Mouse (Mus musculus): Measurements from ENCODE around the gene Sufu. TPM values are rescaled to one million over a fixed set of nuclear protein-coding genes. Genes with fewer than 3 reads are reported as not detected.

Gene Sufu
- polyA plus RNA-seq, 1 experiment, result 16.6 TPM

- TF ChIP-seq USF1 (IDR thresholded peaks at IDR 0.05; ENCODE audit: low read depth) (no peak), E2F4 (IDR thresholded peaks at IDR 0.05; ENCODE audit: insufficient read depth) (no peak), MYOD1 (IDR thresholded peaks at IDR 0.05; ENCODE audit: control insufficient read depth in 1 of 3, insufficient read length in 2 of 3, low read depth in 2 of 3) (peak in 2 of 3 experiments; percentile 39 to 74), TCF12 (IDR thresholded peaks at IDR 0.05; ENCODE audit: insufficient read depth, poor library complexity, severe bottlenecking) (no peak), REST (IDR thresholded peaks at IDR 0.05; ENCODE audit: insufficient read depth, insufficient read length) (no peak), TCF3 (IDR thresholded peaks at IDR 0.05; ENCODE audit: insufficient read length, low read depth) (peak; percentile 51), SRF (IDR thresholded peaks at IDR 0.05; ENCODE audit: control insufficient read depth, insufficient read length, low read depth) (no peak), MYOG (IDR thresholded peaks at IDR 0.05; ENCODE audit: control insufficient read depth in 1 of 3, insufficient read depth in 1 of 3, insufficient read length in 2 of 3, low read depth in 2 of 3) (peak in 2 of 3 experiments; percentile 73 to 80), POLR2AphosphoS2 (IDR thresholded peaks at IDR 0.05; ENCODE audit: insufficient read length, low read depth) (peak; percentile 91), CEBPB (IDR thresholded peaks at IDR 0.05; ENCODE audit: insufficient read depth, poor library complexity, severe bottlenecking) (no peak), POLR2A (IDR thresholded peaks at IDR 0.05; ENCODE audit: insufficient read length, low read depth) (peak; percentile 77)
- peak overlapping the region; percentile 99 for H3K4me3 ChIP-seq
- peak overlapping the region; percentile 37 for H3K4me2 ChIP-seq (ENCODE audit: low read depth)
- no peaks in the 10 kb centered on the region for H3K27me3 ChIP-seq (ENCODE audit: control insufficient read depth, insufficient read depth, insufficient read length)
- peaks cover 16% of the 10 kb centered on the region for H3K36me3 ChIP-seq (ENCODE audit: control insufficient read depth, insufficient read depth)
- H3K79me2 ChIP-seq (ENCODE audit: control insufficient read depth, insufficient read depth), result peaks cover 47% of the 10 kb centered on the region
- H3ac ChIP-seq (ENCODE audit: control insufficient read depth, insufficient read length), result peak overlapping the region; percentile 85
These were observed 105.9 kb downstream of the Sufu start for GRCm38 (mm10) chr19:46502471-46503166.

GRCm38 (mm10) chr19:46503351-46504084 lies 106.8 kb downstream of the Sufu start:
- TF ChIP-seq REST (IDR thresholded peaks at IDR 0.05; ENCODE audit: insufficient read depth, insufficient read length) (no peak), TCF3 (IDR thresholded peaks at IDR 0.05; ENCODE audit: insufficient read length, low read depth) (peak; percentile 28), POLR2A (IDR thresholded peaks at IDR 0.05; ENCODE audit: insufficient read length, low read depth) (peak; percentile 63), MAX (IDR thresholded peaks at IDR 0.05; ENCODE audit: low read depth) (no peak), CEBPB (IDR thresholded peaks at IDR 0.05; ENCODE audit: insufficient read depth, poor library complexity, severe bottlenecking) (no peak), POLR2AphosphoS2 (IDR thresholded peaks at IDR 0.05; ENCODE audit: insufficient read length, low read depth) (peak; percentile 71), MYOG (IDR thresholded peaks at IDR 0.05; ENCODE audit: control insufficient read depth in 1 of 3, insufficient read depth in 1 of 3, insufficient read length in 2 of 3, low read depth in 2 of 3) (peak in 2 of 3 experiments; percentile 22 to 84), SRF (IDR thresholded peaks at IDR 0.05; ENCODE audit: control insufficient read depth, insufficient read length, low read depth) (no peak), E2F4 (IDR thresholded peaks at IDR 0.05; ENCODE audit: insufficient read depth) (no peak), MYOD1 (IDR thresholded peaks at IDR 0.05; ENCODE audit: control insufficient read depth in 1 of 3, insufficient read length in 2 of 3, low read depth in 2 of 3) (peak; percentile 7 to 81 (median 48))
- H3K36me3 ChIP-seq (ENCODE audit: control insufficient read depth, insufficient read depth), result peaks cover 16% of the 10 kb centered on the region
- peaks cover 56% of the 10 kb centered on the region for H3K79me2 ChIP-seq (ENCODE audit: control insufficient read depth, insufficient read depth)
- H3K4me2 ChIP-seq (ENCODE audit: low read depth), result peak overlapping the region; percentile 95
- peak overlapping the region; percentile 85 for H3ac ChIP-seq (ENCODE audit: control insufficient read depth, insufficient read length)
- no peaks in the 10 kb centered on the region for H3K27me3 ChIP-seq (ENCODE audit: control insufficient read depth, insufficient read depth, insufficient read length)
- peak overlapping the region; percentile 99 for H3K4me3 ChIP-seq

- Histone ChIP-seq H3ac (ENCODE audit: control insufficient read depth, insufficient read length) (peak overlapping the region; percentile 85), H3K79me2 (ENCODE audit: control insufficient read depth, insufficient read depth) (peaks cover 62% of the 10 kb centered on the region), H3K27me3 (ENCODE audit: control insufficient read depth, insufficient read depth, insufficient read length) (no peaks in the 10 kb centered on the region), H3K4me3 (peak overlapping the region; percentile 99), H3K36me3 (ENCODE audit: control insufficient read depth, insufficient read depth) (peaks cover 19% of the 10 kb centered on the region), H3K4me2 (ENCODE audit: low read depth) (peak overlapping the region; percentile 95)
- TF ChIP-seq POLR2AphosphoS2 (IDR thresholded peaks at IDR 0.05; ENCODE audit: insufficient read length, low read depth) (peak; percentile 40), TCF3 (IDR thresholded peaks at IDR 0.05; ENCODE audit: insufficient read length, low read depth) (no peak), CEBPB (IDR thresholded peaks at IDR 0.05; ENCODE audit: insufficient read depth, poor library complexity, severe bottlenecking) (0 out of 2 replicates have a peak, but pooled peaks have one; percentile 8), TCF12 (IDR thresholded peaks at IDR 0.05; ENCODE audit: insufficient read depth, poor library complexity, severe bottlenecking) (peak; percentile 13)
These were observed 107.4 kb downstream of the Sufu start for GRCm38 (mm10) chr19:46504085-46504552.

- Histone ChIP-seq H3K36me3 (ENCODE audit: control insufficient read depth, insufficient read depth) (peaks cover 19% of the 10 kb centered on the region), H3K4me2 (ENCODE audit: low read depth) (peak overlapping the region; percentile 95), H3K79me2 (ENCODE audit: control insufficient read depth, insufficient read depth) (peaks cover 70% of the 10 kb centered on the region), H3K27me3 (ENCODE audit: control insufficient read depth, insufficient read depth, insufficient read length) (no peaks in the 10 kb centered on the region), H3ac (ENCODE audit: control insufficient read depth, insufficient read length) (peak overlapping the region; percentile 2), H3K4me3 (peak overlapping the region; percentile 99)
- TF ChIP-seq TCF3 (IDR thresholded peaks at IDR 0.05; ENCODE audit: insufficient read length, low read depth) (no peak), SRF (IDR thresholded peaks at IDR 0.05; ENCODE audit: control insufficient read depth, insufficient read length, low read depth) (no peak), MAX (IDR thresholded peaks at IDR 0.05; ENCODE audit: low read depth) (no peak), USF1 (IDR thresholded peaks at IDR 0.05; ENCODE audit: low read depth) (no peak), MYOD1 (IDR thresholded peaks at IDR 0.05; ENCODE audit: control insufficient read depth in 1 of 3, insufficient read length in 2 of 3, low read depth in 2 of 3) (no peak), E2F4 (IDR thresholded peaks at IDR 0.05; ENCODE audit: insufficient read depth) (no peak), CEBPB (IDR thresholded peaks at IDR 0.05; ENCODE audit: insufficient read depth, poor library complexity, severe bottlenecking) (no peak), MYOG (IDR thresholded peaks at IDR 0.05; ENCODE audit: control insufficient read depth in 1 of 3, insufficient read depth in 1 of 3, insufficient read length in 2 of 3, low read depth in 2 of 3) (no peak), REST (IDR thresholded peaks at IDR 0.05; ENCODE audit: insufficient read depth, insufficient read length) (peak; percentile 13), POLR2AphosphoS2 (IDR thresholded peaks at IDR 0.05; ENCODE audit: insufficient read length, low read depth) (peak; percentile 56), POLR2A (IDR thresholded peaks at IDR 0.05; ENCODE audit: insufficient read length, low read depth) (peak; percentile 52), TCF12 (IDR thresholded peaks at IDR 0.05; ENCODE audit: insufficient read depth, poor library complexity, severe bottlenecking) (no peak)
These were observed 108.2 kb downstream of the Sufu start for GRCm38 (mm10) chr19:46504822-46505417.
